Mouse (Mus musculus): ENCODE results near the gene Megf11. TPM values are rescaled to one million over a fixed set of nuclear protein-coding genes. Genes with fewer than 3 reads are reported as not detected.

Gene Megf11
- polyA plus RNA-seq, 1 experiment from 2014 or later = 0.58 TPM

DNA sequence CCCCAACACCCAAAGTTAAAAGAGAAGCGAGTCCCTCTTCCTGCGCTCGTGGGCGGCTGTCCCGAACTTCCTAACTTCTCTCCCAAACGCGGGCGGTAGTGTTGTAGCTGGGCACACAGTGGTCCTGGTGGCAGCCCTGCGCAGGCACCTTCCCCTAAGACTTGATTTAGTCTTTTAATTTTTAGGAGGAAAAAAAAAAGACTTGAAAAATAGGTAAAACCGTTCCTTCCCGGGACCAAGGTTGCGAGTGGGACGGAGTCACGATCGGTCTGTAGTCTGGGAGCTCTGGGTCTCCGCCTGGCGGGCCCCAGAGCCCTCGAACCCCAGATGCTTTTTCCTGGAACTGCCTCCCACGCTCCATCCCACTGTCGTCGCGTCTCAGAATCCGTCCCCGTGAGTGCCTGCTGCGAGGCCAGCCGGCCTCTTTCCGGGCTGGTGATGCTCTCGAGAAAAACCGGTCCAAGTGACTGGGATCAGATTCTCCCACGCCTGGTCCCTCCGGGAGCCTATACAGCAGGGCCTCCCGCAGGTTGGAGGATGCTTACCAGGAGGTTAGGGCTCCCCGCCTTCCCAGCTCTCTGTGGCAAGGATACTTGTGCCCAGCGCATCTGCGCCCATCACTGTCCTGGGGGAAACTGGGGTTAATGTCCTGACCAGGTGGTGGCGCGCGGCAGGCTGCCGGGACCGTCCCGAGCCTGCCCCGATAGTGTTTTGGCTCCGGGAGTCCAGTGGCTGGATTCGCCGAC lies 1.2 kb downstream of the Megf11 start:
- Histone ChIP-seq H3K9me3 (replicated peaks; ENCODE audit: control insufficient read depth, low read length) (no peaks in the 10 kb centered on the region), H3K4me3 (ENCODE audit: low read length) (peak overlapping the region; percentile 65), H3K27ac (ENCODE audit: low read length) (no peak overlapping the region), H3K27me3 (ENCODE audit: control insufficient read depth, insufficient read depth, low read length) (peaks cover 59% of the 10 kb centered on the region), H3K36me3 (ENCODE audit: control insufficient read depth, insufficient read depth) (no peaks in the 10 kb centered on the region), H3K4me1 (ENCODE audit: control insufficient read depth, insufficient read depth, low read length) (peaks cover 20% of the 10 kb centered on the region), H3K9ac (ENCODE audit: low read length) (no peak overlapping the region), H3K4me2 (ENCODE audit: low read depth, low read length) (peak overlapping the region; percentile 99)
- WGBS = 2% methylated on average over 45 of the region's 45 CpGs
- ATAC-seq (replicated peaks; ENCODE audit: extremely low read depth, insufficient read depth, low FRiP score) = no peak

DNA sequence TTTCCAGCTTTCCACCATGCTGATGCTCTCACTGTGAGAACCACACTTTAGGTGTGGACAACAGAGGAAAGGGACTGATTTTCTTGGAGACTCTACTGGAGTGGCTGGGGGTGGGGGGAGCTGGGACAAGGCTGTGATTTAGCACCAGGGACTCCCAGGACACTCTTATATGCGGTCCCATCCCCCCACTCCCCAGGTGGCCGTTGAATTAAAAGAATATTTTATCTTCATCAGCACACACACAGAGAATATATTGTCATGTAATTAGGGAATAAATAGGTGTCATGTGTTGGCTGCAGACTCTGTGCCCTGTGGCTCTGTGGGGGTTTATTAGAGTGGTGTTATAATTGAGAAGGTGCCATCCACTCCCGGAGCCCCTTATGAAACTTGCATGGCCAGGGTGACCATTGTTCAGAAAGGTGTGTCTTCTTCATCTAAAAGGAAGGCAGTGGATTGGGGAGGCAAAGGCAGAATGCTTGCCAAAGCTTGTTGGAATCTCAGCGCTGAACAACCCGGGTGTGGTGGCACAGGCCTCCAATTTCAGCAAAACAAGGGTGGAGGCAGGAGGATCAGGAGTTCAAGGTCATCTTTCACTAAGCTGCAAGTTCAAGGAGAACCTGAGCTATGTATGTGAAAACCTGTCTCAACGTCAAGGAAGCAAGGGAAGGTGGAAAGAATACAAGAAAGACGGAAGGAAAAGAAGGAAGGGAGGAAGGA lies 4.3 kb downstream of the Megf11 start:
- Histone ChIP-seq H3K27ac (ENCODE audit: low read length) (no peak overlapping the region), H3K9ac (ENCODE audit: low read length) (no peak overlapping the region), H3K4me1 (ENCODE audit: control insufficient read depth, insufficient read depth, low read length) (peaks cover 16% of the 10 kb centered on the region), H3K9me3 (replicated peaks; ENCODE audit: control insufficient read depth, low read length) (no peaks in the 10 kb centered on the region), H3K4me2 (ENCODE audit: low read depth, low read length) (no peak overlapping the region), H3K4me3 (ENCODE audit: low read length) (no peak overlapping the region), H3K36me3 (ENCODE audit: control insufficient read depth, insufficient read depth) (no peaks in the 10 kb centered on the region), H3K27me3 (ENCODE audit: control insufficient read depth, insufficient read depth, low read length) (peaks cover 44% of the 10 kb centered on the region)
- WGBS = 70% methylated on average over 7 of the region's 7 CpGs
- ATAC-seq (replicated peaks; ENCODE audit: extremely low read depth, insufficient read depth, low FRiP score) = no peak

DNA sequence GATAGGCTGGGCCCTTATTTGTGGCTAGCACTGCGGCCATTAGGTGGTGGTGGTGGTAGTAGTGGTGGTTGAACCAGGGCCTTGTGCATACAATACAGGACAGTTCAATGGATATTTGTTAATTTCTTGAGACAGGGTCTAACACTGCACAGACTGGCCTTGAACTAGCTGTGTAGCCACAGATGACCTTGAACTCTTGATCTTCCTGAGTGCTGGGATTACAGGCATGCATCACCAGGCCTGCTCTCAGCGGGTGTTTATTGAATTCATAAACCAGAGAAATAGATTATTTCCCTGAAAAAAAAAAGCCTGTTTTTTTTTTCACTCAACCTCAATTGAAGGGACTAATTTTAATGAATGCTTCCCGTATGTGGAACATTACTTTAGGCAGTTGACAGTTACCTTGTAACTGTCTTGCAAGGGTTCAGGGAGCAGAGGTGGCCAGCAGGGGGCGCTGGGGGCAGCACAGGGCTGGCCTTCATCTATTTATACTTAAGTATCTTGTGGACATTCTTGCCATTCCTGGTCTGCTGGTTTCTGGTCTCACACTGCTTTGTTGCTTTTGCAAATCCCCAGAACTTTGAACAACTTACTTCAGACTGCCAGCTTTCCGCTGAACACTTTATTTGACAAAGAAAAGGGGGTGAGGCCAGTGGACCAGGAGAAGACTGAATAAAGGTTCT lies 8.6 kb downstream of the Megf11 start:
- no peak overlapping the region for H3K9ac ChIP-seq (ENCODE audit: low read length)
- H3K9me3 ChIP-seq (replicated peaks; ENCODE audit: control insufficient read depth, low read length) = no peaks in the 10 kb centered on the region
- H3K4me2 ChIP-seq (ENCODE audit: low read depth, low read length) = no peak overlapping the region
- 48% methylated on average over 5 of the region's 5 CpGs for WGBS
- peak overlapping the region; percentile 55 for H3K27ac ChIP-seq (ENCODE audit: low read length)
- H3K36me3 ChIP-seq (ENCODE audit: control insufficient read depth, insufficient read depth) = no peaks in the 10 kb centered on the region
- H3K4me3 ChIP-seq (ENCODE audit: low read length) = no peak overlapping the region
- H3K27me3 ChIP-seq (ENCODE audit: control insufficient read depth, insufficient read depth, low read length) = peaks cover 3% of the 10 kb centered on the region; the same call in 1 of the 2 replicates
- ATAC-seq (replicated peaks; ENCODE audit: extremely low read depth, insufficient read depth, low FRiP score) = peak; percentile 65; the same call in 1 of the 2 replicates
- H3K4me1 ChIP-seq (ENCODE audit: control insufficient read depth, insufficient read depth, low read length) = peaks cover 4% of the 10 kb centered on the region

DNA sequence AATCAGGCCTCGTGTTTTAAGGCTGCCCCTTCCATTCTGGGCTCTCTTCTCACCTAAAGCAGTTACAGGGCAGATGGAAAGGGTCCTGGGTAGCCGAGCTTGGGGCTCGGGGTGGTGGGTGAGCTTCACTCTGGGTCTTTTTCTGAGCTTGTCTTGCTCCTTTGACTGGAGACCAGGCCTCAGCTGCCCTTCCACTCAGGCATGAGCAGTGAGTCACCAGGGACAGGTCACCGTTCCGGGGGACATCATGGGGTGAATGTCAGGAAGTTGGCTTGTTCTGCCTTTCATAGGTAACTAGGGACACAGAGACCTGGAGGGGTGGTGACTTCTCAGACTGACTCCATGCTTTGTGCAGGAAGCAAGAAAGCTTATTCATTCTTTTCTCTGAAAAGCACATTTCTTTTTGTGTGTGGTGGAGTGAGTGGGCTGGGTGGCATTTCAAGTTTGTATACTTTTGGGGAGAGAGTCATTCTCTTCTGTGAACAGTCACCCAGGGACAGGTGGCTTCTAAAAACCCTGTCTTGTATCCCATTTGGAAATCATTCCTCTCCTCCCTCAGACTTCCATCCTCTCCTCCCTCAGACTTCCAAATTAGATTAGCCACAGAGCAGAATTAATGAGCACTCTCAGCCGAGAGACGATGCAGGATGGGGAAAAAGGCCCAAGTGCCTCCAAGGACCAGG lies 10.0 kb downstream of the Megf11 start:
- H3K36me3 ChIP-seq (ENCODE audit: control insufficient read depth, insufficient read depth) = no peaks in the 10 kb centered on the region
- no peaks in the 10 kb centered on the region for H3K9me3 ChIP-seq (replicated peaks; ENCODE audit: control insufficient read depth, low read length)
- WGBS = 74% methylated on average over 7 of the region's 7 CpGs
- no peak overlapping the region for H3K4me2 ChIP-seq (ENCODE audit: low read depth, low read length)
- ATAC-seq (replicated peaks; ENCODE audit: extremely low read depth, insufficient read depth, low FRiP score) = no peak
- H3K27ac ChIP-seq (ENCODE audit: low read length) = no peak overlapping the region
- H3K27me3 ChIP-seq (ENCODE audit: control insufficient read depth, insufficient read depth, low read length) = peaks cover 3% of the 10 kb centered on the region; the same call in 1 of the 2 replicates
- H3K9ac ChIP-seq (ENCODE audit: low read length) = no peak overlapping the region
- H3K4me3 ChIP-seq (ENCODE audit: low read length) = no peak overlapping the region
- H3K4me1 ChIP-seq (ENCODE audit: control insufficient read depth, insufficient read depth, low read length) = peaks cover 4% of the 10 kb centered on the region

DNA sequence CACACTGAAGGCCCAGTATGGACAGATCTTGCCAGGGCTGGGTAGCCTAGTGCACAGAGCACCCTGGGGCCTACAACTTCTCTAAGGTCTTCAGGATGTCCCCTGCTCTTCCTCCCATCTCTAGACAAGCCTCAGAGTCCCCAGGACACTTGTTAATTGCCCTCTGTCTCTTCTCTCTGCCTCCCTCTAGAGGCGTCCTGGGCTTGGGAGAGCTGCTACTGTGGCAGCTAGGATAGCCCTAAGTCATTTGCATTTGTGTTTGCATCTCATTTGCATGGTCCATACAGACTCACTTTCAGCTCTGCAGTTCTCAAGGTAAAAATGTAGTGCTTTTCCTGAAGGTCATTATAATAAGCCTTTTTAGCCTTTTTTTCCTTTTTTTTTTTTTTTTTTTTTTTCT lies 11.7 kb downstream of the Megf11 start:
- Histone ChIP-seq H3K27ac (ENCODE audit: low read length) (no peak overlapping the region), H3K9ac (ENCODE audit: low read length) (no peak overlapping the region), H3K27me3 (ENCODE audit: control insufficient read depth, insufficient read depth, low read length) (no peaks in the 10 kb centered on the region; the same call in 1 of the 2 replicates), H3K4me3 (ENCODE audit: low read length) (no peak overlapping the region), H3K4me2 (ENCODE audit: low read depth, low read length) (no peak overlapping the region), H3K4me1 (ENCODE audit: control insufficient read depth, insufficient read depth, low read length) (peaks cover 4% of the 10 kb centered on the region), H3K9me3 (replicated peaks; ENCODE audit: control insufficient read depth, low read length) (no peaks in the 10 kb centered on the region), H3K36me3 (ENCODE audit: control insufficient read depth, insufficient read depth) (no peaks in the 10 kb centered on the region)
- 13% methylated on average over 1 of the region's 1 CpGs for WGBS
- no peak for ATAC-seq (replicated peaks; ENCODE audit: extremely low read depth, insufficient read depth, low FRiP score)

DNA sequence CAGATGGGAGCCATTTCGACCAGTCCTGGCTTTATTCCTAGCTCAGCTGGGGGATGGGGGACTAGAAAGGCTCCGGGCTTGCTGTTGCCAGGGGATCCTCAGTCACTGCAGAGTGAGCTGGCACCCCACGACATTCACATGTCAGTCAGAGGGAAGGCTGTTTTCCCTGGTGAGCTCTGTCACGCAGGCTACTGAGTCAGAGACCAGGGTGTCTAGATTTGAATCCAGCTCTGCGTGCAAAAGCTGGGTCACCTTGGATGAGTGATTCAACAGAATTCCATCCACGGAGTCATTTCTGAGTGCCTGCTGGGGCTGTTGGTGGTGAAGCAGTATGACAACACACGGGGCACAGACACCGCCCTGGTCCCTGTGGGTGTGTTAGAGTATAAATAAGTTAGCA lies 13.7 kb downstream of the Megf11 start:
- Histone ChIP-seq H3K27ac (ENCODE audit: low read length) (no peak overlapping the region), H3K4me3 (ENCODE audit: low read length) (no peak overlapping the region), H3K9ac (ENCODE audit: low read length) (no peak overlapping the region), H3K4me1 (ENCODE audit: control insufficient read depth, insufficient read depth, low read length) (peaks cover 4% of the 10 kb centered on the region), H3K27me3 (ENCODE audit: control insufficient read depth, insufficient read depth, low read length) (no peaks in the 10 kb centered on the region; the same call in 1 of the 2 replicates), H3K36me3 (ENCODE audit: control insufficient read depth, insufficient read depth) (no peaks in the 10 kb centered on the region), H3K9me3 (replicated peaks; ENCODE audit: control insufficient read depth, low read length) (no peaks in the 10 kb centered on the region), H3K4me2 (ENCODE audit: low read depth, low read length) (no peak overlapping the region)
- no peak for ATAC-seq (replicated peaks; ENCODE audit: extremely low read depth, insufficient read depth, low FRiP score)
- WGBS = 64% methylated on average over 8 of the region's 8 CpGs

DNA sequence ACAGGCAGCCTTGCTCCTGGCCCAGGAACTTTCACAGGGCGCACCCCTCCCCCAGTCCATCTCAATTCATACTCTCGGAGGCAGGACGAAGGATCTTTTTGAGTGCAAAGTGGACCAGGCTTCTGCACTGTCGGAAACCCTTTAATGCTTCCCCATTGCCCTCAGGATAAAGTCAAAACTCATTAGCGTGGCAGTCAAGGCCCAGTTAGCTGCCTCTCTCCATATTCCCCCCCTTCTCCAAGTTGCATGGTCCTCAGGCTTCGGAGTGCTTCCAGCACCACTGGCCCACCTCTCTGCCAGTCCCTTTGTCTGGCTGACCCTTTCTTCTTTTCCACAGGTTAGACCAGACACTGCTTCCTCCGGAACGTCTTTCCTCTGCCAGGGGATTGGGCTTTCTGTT lies 16.7 kb downstream of the Megf11 start:
- Histone ChIP-seq H3K9ac (ENCODE audit: low read length) (no peak overlapping the region), H3K4me1 (ENCODE audit: control insufficient read depth, insufficient read depth, low read length) (no peaks in the 10 kb centered on the region), H3K4me3 (ENCODE audit: low read length) (no peak overlapping the region), H3K27ac (ENCODE audit: low read length) (no peak overlapping the region), H3K9me3 (replicated peaks; ENCODE audit: control insufficient read depth, low read length) (no peaks in the 10 kb centered on the region), H3K36me3 (ENCODE audit: control insufficient read depth, insufficient read depth) (no peaks in the 10 kb centered on the region), H3K27me3 (ENCODE audit: control insufficient read depth, insufficient read depth, low read length) (no peaks in the 10 kb centered on the region; the same call in 1 of the 2 replicates), H3K4me2 (ENCODE audit: low read depth, low read length) (no peak overlapping the region)
- no peak for ATAC-seq (replicated peaks; ENCODE audit: extremely low read depth, insufficient read depth, low FRiP score)
- 80% methylated on average over 8 of the region's 8 CpGs for WGBS

DNA sequence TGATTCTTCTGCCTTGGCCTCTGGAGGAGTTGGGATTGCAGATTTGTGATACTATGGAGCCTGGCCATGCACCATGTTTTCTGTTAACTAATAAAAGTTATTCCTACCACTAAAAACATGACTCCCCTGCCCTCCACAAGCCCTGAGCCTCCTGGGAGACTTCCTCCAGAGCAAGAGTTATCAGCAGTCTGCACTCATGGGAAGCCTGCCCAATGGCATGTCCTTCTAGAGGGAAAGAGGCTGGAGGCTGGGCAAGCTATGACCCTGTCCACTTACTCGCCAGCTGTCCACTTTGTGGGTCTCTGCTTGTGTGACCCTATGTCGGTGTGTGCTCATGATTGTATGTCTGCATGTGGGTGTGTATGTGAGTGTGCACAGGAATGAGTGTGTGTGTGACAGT lies 21.4 kb downstream of the Megf11 start:
- Histone ChIP-seq H3K9ac (ENCODE audit: low read length) (no peak overlapping the region), H3K4me3 (ENCODE audit: low read length) (no peak overlapping the region), H3K4me2 (ENCODE audit: low read depth, low read length) (no peak overlapping the region), H3K9me3 (replicated peaks; ENCODE audit: control insufficient read depth, low read length) (no peaks in the 10 kb centered on the region), H3K36me3 (ENCODE audit: control insufficient read depth, insufficient read depth) (no peaks in the 10 kb centered on the region), H3K27ac (ENCODE audit: low read length) (no peak overlapping the region), H3K27me3 (ENCODE audit: control insufficient read depth, insufficient read depth, low read length) (no peaks in the 10 kb centered on the region), H3K4me1 (ENCODE audit: control insufficient read depth, insufficient read depth, low read length) (no peaks in the 10 kb centered on the region)
- ATAC-seq (replicated peaks; ENCODE audit: extremely low read depth, insufficient read depth, low FRiP score) = no peak
- 75% methylated on average over 2 of the region's 2 CpGs for WGBS

Data from heart, embryonic 16.5 days (tissue).